Mouse (Mus musculus) heart, adult 2 months (tissue): ENCODE data around the gene Ankrd34b.

Source experiments
- CTCF ChIP-seq: fragments of 200-600 bp; IDR thresholded peaks from 2 replicates; pipeline ENCODE4 v1.8.1; 2022; ENCODE audit warnings: antibody characterized with exemption, mild to moderate bottlenecking, moderate library complexity
- EP300 ChIP-seq: fragments of 200-500 bp; IDR thresholded peaks from 2 replicates; pipeline ENCODE4 v1.6.1; 2011; ENCODE audit warnings: low read depth, low read length, control low read depth; ENCODE audit not compliant: insufficient read depth

GRCm38 (mm10) chr13:92387367-92387766, 38.3 kb upstream of the Ankrd34b start:
- TF ChIP-seq CTCF (no peak), EP300 (no peak)
